In the genomic region with DNA sequence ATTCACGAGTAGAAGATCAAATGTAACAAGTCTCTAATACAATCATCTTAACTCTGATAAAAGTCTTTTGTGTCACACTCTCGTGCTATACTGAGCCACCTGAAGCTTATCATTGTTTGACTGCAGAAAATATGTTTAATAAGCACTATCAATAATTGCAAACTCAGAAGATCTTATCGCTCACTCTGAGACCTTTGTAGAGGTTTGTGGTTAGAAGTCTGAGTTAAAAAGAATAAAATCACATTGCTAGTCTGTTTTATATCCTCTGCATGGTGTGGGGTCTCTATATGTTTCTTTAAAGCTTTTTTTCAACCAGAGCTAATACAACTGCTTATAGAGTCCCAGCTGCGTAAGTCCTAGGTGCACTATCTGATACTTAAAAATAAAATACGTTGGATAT, we compare ENCODE assay signal across 23 mouse cellular contexts. TPM values are rescaled to one million over a fixed set of nuclear protein-coding genes. Genes with fewer than 3 reads are reported as not detected.
DNase-seq lines count a peak whose midpoint lies in the region; ATAC-seq and TF ChIP-seq lines count a peak whose summit lies in the region.
"Had no signal": no experiment of that assay in that cellular context is flagged by ENCODE, and none has a peak within 500 bp of the region (broad histone marks: within the 10 kb centered on the region; RNA-seq: fewer than 3 reads in every experiment).

No protein-coding gene starts in this region.

- no peak for TF ChIP-seq POLR2A in cerebellum, adult 2 months (IDR thresholded peaks at IDR 0.05; ENCODE audit: borderline replicate concordance, insufficient read depth, low read length)

- H3K4me3 ChIP-seq in cerebellum, adult 2 months (replicated peaks; ENCODE audit: insufficient read depth, low read depth, low read length): no peak overlapping the region
- H3K4me3 ChIP-seq: embryonic facial prominence, embryonic 10.5 days; embryonic facial prominence, embryonic 12.5 days; forebrain, embryonic 13.5 days; forebrain, embryonic 15.5 days had no signal

- TF ChIP-seq CTCF in cerebellum, adult 2 months (IDR thresholded peaks at IDR 0.05; ENCODE audit: borderline replicate concordance, insufficient read depth, low read depth, low read length): no peak

- peak; percentile 56 for DNase-seq in CD4-positive, CD25-positive, alpha-beta regulatory T cell, adult 2 months (ENCODE audit: low read depth, low spot score)
- no peak for DNase-seq in adrenal gland, postnatal 10 days
- no peak for DNase-seq in cerebellum, adult 2 months
- no peak for DNase-seq in thymus, postnatal 25 days
- no peak for DNase-seq in left cerebral cortex, adult 8-10 months (ENCODE audit: low spot score in 2 of 2)
- DNase-seq: adrenal gland, adult 8-10 months; adrenal gland, postnatal 25 days; cerebellum, adult 11 months; cerebellum, adult 18-20 months; cerebellum, adult 9-10 months; cerebellum, postnatal 10 days; cerebellum, postnatal 25 days; forebrain, postnatal 0 days had no signal

- H3K27ac ChIP-seq in cerebellum, adult 2 months (ENCODE audit: insufficient read depth, low read length): no peak overlapping the region
- H3K27ac ChIP-seq: embryonic facial prominence, embryonic 10.5 days; embryonic facial prominence, embryonic 12.5 days; forebrain, embryonic 13.5 days; forebrain, embryonic 15.5 days had no signal

- H3K27me3 ChIP-seq in cerebellum, adult 2 months (ENCODE audit: control insufficient read depth, insufficient read depth, low read length): no peaks in the 10 kb centered on the region
- H3K27me3 ChIP-seq: CH12.LX; embryonic facial prominence, embryonic 12.5 days; forebrain, embryonic 13.5 days; forebrain, embryonic 15.5 days had no signal

- ATAC-seq in activated CD4-positive, CD25-positive, alpha-beta regulatory T cell, adult 4 months: peak; percentile 46
- peak; percentile 72 for ATAC-seq in inflammation-experienced regulatory T-cells, adult 6 months
- ATAC-seq: forebrain, embryonic 13.5 days; forebrain, embryonic 15.5 days; forebrain, postnatal 0 days had no signal

- WGBS in cerebellum, adult 2 months: 88% methylated on average over 5 of the region's 5 CpGs

- H3K4me1 ChIP-seq in cerebellum, adult 2 months (ENCODE audit: control insufficient read depth, insufficient read depth, low read length): no peaks in the 10 kb centered on the region
- H3K4me1 ChIP-seq: embryonic facial prominence, embryonic 10.5 days; embryonic facial prominence, embryonic 12.5 days; forebrain, embryonic 13.5 days; forebrain, embryonic 15.5 days had no signal

RNA-seq across cellular contexts. Expression of gene Icos, which starts 8.4 kb away (rescaled TPM):
- polyA plus RNA-seq in activated CD4-positive, CD25-positive, alpha-beta regulatory T cell, adult 4 months (2017; shearing (Covaris generic)): 100 to 1,000 TPM; 474 to 595 TPM
- polyA plus RNA-seq in inflammation-experienced regulatory T-cells, adult 6 months (2017; shearing (Covaris generic)): 100 to 1,000 TPM; 358 to 373 (median 359) TPM
- total RNA-seq in adrenal gland, postnatal 10 days (2021): under 1 TPM; 0.94 to 0.99 TPM
- polyA plus RNA-seq in cerebellum, adult 2 months (2012; rRNA removed): 0.10 TPM in 1 of 2 replicates, not detected in the other
- not detected for total RNA-seq in left cerebral cortex, adult 8-10 months (2022)
- total RNA-seq: adrenal gland, postnatal 25 days had no signal
- polyA plus RNA-seq: C2C12; embryonic facial prominence, embryonic 10.5 days; forebrain, embryonic 11.5 days; G1E had no signal

Comparison
In these comparisons a context has a peak if more than half of its experiments do, and no peak if none do; other contexts are left out.
1. RNA of gene Icos, which starts 8.4 kb away (polyA plus RNA-seq): 474 to 595 TPM in activated CD4-positive, CD25-positive, alpha-beta regulatory T cell, adult 4 months and 358 to 373 TPM in inflammation-experienced regulatory T-cells, adult 6 months; 0.10 TPM in cerebellum, adult 2 months; every median in the first group is over 100 times any median in the second.